Mouse (Mus musculus): Measurements from ENCODE around the gene Ccdc189. TPM values are rescaled to one million over a fixed set of nuclear protein-coding genes. Genes with fewer than 3 reads are reported as not detected.

Ccdc189 gene
- polyA plus RNA-seq, 1 experiment from 2014 or later = 12.4 TPM

DNA sequence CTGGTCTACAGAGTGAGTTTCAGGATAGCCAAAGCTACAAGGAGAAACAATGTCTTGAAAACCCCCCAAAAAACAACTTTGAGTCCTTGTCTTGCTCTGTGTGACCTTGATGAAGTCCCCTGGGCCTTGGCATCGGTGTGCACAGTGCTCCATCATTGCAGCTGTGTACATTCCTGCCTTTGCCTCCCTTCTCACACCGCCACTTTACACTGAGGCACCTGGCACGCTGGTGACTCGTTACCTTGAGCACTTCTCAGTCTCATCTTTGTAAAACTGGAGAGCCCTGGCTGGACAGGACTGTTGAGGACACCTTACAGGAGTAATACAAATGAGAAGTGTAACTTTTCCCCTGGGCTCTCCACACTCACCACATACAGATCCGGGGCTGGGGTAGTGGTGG is 1.2 kb downstream of the Ccdc189 start:
- Histone ChIP-seq H3K9me3 (replicated peaks) (no peaks in the 10 kb centered on the region), H3K4me3 (peak overlapping the region; percentile 94), H3K27ac (peak overlapping the region; percentile 88), H3K36me3 (peaks cover 58% of the 10 kb centered on the region), H3K4me1 (peaks cover 27% of the 10 kb centered on the region), H3K27me3 (ENCODE audit: low read depth, poor library complexity, severe bottlenecking) (no peaks in the 10 kb centered on the region)
- 76% methylated on average over 5 of the region's 5 CpGs for WGBS
- no peak for DNase-seq (ENCODE audit: low spot score)

DNA sequence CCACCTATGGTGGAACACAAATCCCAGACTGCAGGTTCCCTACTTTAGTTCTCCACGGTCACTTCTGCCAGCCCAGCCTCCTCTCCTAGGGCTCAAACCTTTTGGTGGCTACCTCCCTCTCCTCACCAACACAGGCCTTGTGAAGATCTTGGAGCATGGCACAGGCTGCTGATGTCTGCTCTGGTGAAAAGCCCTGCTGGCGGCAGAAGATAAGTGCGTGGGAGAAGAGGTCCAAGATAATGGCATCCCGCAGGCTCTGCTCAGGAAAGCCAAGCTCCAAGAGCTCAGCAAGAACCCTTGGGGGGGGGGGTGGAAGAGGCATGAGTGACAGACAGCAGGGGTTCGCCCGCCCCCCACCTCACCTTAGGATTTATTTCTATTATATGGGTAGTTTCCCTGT is 2.2 kb downstream of the Ccdc189 start:
- 83% methylated on average over 6 of the region's 6 CpGs for WGBS
- Histone ChIP-seq H3K36me3 (peaks cover 58% of the 10 kb centered on the region), H3K27me3 (ENCODE audit: low read depth, poor library complexity, severe bottlenecking) (no peaks in the 10 kb centered on the region), H3K4me1 (peaks cover 27% of the 10 kb centered on the region), H3K27ac (no peak overlapping the region), H3K4me3 (no peak overlapping the region), H3K9me3 (replicated peaks) (no peaks in the 10 kb centered on the region)
- DNase-seq (ENCODE audit: low spot score) = no peak

DNA sequence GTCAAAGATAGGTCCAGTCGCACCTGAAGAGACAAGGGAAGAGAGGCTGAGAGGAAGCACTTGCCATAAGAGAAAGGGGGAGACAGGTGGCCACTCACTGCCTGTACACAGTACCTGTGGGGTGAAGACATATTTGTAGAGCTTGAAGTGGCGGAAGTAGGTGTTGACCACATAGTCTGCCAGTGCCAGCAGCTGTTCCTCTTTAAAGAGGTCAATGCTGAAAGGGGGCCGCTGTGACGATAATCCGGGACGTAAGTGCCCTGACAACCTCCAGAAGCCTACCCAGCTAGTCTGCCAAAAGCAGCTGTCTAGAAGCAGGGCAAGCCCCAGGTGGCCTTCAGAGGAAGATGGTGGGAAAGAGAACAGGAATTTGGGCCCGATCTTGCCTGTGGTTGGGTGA is 3.4 kb downstream of the Ccdc189 start:
- H3K27me3 ChIP-seq (ENCODE audit: low read depth, poor library complexity, severe bottlenecking) = no peaks in the 10 kb centered on the region
- 88% methylated on average over 7 of the region's 7 CpGs for WGBS
- peaks cover 59% of the 10 kb centered on the region for H3K36me3 ChIP-seq
- H3K9me3 ChIP-seq (replicated peaks) = no peaks in the 10 kb centered on the region
- H3K4me3 ChIP-seq = no peak overlapping the region
- peaks cover 27% of the 10 kb centered on the region for H3K4me1 ChIP-seq
- no peak for DNase-seq (ENCODE audit: low spot score)
- H3K27ac ChIP-seq = no peak overlapping the region

DNA sequence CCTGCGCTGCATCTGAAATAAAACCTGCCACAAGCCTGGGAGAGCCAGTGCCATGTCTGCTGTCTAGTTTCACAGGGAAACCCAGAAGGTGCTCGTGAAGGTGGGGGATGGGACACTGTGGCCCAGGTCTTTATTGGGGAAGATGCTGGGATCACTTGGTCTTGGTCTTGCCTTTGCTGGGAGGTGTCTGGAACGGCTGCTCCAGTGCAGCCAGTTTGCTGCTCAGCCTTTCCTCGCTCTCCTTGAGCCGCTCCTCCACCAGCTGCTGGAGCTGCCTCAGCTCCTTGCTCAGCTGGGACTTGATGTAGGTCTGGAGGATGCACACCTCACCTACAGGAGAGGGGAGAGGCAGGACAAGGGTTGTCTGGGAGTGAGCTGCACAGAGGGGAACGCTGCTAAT is 5.1 kb downstream of the Ccdc189 start:
- no peak for DNase-seq (ENCODE audit: low spot score)
- WGBS = 93% methylated on average over 6 of the region's 6 CpGs
- H3K27me3 ChIP-seq (ENCODE audit: low read depth, poor library complexity, severe bottlenecking) = no peaks in the 10 kb centered on the region

DNA sequence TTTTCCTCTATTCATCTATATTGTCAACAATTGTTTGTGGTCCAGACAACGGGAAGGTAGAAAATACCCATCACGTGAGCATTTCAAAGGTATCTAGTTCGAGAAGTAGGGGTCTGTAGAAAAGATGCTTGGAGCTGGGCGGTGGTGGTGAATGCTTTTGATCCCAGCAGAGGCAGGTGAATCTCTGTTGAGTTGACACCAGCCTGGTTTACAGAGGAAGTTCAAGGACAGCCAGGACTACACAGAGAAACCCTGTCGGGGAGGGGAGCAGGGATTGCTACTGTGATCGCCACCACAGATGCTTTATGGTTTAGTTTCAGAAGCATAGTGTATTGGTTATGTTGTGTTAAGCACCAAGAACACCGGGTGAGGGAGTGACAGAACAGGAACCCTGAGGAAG is 14.3 kb downstream of the Ccdc189 start:
- H3K4me3 ChIP-seq = peak overlapping the region; percentile 92
- H3K27me3 ChIP-seq (ENCODE audit: low read depth, poor library complexity, severe bottlenecking) = no peaks in the 10 kb centered on the region
- whole genome bisulfite sequencing = 26% methylated on average over 7 of the region's 7 CpGs
- peaks cover 20% of the 10 kb centered on the region for H3K4me1 ChIP-seq
- DNase-seq (ENCODE audit: low spot score) = no peak
- H3K36me3 ChIP-seq = peaks cover 43% of the 10 kb centered on the region
- H3K9me3 ChIP-seq (replicated peaks) = no peaks in the 10 kb centered on the region
- peak overlapping the region; percentile 92 for H3K27ac ChIP-seq

More for the DNA sequence above, 5.1 kb downstream of the Ccdc189 start:
- Histone ChIP-seq H3K9me3 (replicated peaks) (no peaks in the 10 kb centered on the region), H3K4me1 (peaks cover 15% of the 10 kb centered on the region), H3K36me3 (peaks cover 69% of the 10 kb centered on the region), H3K27ac (no peak overlapping the region), H3K4me3 (no peak overlapping the region)

DNA sequence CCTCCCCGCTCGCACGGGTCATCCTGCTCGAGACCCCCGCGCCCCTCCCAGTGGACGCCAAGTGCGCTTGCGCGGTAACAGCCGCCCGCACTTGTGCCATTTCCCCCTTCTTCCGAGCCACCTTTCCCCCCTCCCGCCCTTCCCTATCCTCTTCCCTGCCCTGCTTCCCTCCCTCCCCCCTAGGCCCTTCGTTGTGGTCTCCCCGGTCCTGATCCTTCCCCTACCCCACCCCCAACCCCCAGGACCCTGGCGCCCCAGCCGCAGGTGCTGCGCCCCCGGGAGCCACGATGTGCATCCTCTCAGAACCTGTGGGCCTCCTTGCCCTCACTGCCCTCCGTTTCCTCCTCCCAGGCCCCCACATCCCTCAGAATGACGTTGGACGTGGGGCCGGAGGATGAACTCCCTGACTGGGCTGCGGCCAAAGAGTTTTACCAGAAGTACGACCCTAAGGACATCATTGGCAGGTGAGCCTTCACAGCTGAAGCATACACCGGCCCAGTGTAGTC is 14.8 kb downstream of the Ccdc189 start:
- H3K4me1 ChIP-seq = peaks cover 20% of the 10 kb centered on the region
- no peak for DNase-seq (ENCODE audit: low spot score)
- 1% methylated on average over 27 of the region's 28 CpGs for WGBS
- no peaks in the 10 kb centered on the region for H3K27me3 ChIP-seq (ENCODE audit: low read depth, poor library complexity, severe bottlenecking)
- H3K27ac ChIP-seq = peak overlapping the region; percentile 92
- no peaks in the 10 kb centered on the region for H3K9me3 ChIP-seq (replicated peaks)
- peak overlapping the region; percentile 92 for H3K4me3 ChIP-seq
- peaks cover 44% of the 10 kb centered on the region for H3K36me3 ChIP-seq

DNA sequence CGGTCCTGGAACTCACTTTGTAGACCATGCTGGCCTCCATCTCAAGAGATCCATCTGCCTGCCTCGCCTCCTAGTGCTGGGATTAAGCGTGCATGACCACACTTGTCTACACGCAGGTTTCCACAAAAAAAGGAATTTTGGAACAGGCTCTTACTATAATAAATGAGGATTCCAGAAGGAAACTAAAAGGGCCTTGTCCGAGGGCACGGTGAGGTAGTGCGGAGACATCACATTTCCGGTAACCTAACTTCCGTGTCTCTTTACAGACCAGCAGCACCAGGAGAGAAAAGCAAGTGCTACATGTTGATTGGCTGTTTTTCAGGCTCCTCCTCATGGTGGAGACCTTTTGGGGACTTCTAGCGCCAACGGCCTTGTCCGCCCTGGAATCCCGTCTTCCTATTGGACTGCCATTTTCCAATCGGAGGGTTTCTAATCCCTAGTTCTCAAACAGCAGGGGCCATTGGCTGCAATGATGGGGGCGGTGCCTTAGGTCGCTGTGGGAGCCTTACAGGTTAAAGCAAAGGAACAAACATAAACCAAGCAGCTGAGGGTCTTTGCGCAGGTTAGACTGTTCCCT is 15.4 kb downstream of the Ccdc189 start, which contains the start of gene Phkg2:
Phkg2 (plus strand) TSS at position 446 of the 577 bp plus-strand sequence.
- H3K9me3 ChIP-seq (replicated peaks) = no peaks in the 10 kb centered on the region
- H3K36me3 ChIP-seq = peaks cover 40% of the 10 kb centered on the region
- peak within 1 kb of the TSS; percentile 92 for H3K27ac ChIP-seq
- peak; percentile 83 for DNase-seq (ENCODE audit: low spot score)
- H3K27me3 ChIP-seq (ENCODE audit: low read depth, poor library complexity, severe bottlenecking) = no peaks in the 10 kb centered on the region
- peaks cover 20% of the 10 kb centered on the region for H3K4me1 ChIP-seq
- under 1% methylated on average over 17 of the region's 17 CpGs for WGBS
- peak within 1 kb of the TSS; percentile 92 for H3K4me3 ChIP-seq

DNA sequence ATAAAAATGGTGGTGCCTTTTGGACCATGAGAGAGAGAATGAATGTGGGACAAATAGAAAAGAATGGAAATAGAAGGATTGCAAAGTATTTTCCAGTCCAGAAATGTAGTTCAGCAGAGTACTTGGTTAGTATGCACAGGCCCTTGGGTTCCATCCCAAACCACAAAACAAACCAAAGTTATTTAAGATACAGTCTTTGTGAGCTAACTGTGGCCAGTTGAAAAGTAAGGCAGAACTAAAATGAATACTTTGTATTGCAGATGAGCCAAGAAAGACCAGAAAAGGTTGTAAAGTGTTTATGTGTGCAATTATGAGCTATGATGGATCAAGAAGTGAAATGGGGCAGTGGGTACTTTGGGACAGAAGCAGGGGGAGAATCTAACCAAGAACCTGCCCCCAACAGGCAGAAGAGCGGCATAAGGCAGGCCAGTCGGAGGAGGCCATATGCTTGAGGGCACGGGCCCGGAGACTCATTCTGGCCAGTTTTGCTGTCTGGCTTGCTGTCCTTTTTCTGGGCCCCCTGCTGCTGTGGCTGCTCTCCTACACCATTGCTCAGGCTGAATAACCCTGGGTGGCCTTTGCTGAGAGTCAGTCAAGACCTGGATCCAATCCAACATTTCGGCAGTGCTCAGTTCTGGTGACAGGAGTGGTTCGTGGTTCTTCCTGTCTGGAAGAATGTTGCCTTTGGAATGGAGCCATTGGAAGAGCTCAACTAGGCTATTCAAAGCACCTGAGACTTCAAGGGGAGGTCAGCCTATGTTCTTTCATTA is 23.8 kb downstream of the Ccdc189 start:
- DNase-seq (ENCODE audit: low spot score) = no peak
- Histone ChIP-seq H3K27ac (no peak overlapping the region), H3K4me3 (no peak overlapping the region), H3K36me3 (peaks cover 86% of the 10 kb centered on the region), H3K27me3 (ENCODE audit: low read depth, poor library complexity, severe bottlenecking) (no peaks in the 10 kb centered on the region), H3K9me3 (replicated peaks) (no peaks in the 10 kb centered on the region), H3K4me1 (no peaks in the 10 kb centered on the region)
- 98% methylated on average over 6 of the region's 6 CpGs for WGBS

DNA sequence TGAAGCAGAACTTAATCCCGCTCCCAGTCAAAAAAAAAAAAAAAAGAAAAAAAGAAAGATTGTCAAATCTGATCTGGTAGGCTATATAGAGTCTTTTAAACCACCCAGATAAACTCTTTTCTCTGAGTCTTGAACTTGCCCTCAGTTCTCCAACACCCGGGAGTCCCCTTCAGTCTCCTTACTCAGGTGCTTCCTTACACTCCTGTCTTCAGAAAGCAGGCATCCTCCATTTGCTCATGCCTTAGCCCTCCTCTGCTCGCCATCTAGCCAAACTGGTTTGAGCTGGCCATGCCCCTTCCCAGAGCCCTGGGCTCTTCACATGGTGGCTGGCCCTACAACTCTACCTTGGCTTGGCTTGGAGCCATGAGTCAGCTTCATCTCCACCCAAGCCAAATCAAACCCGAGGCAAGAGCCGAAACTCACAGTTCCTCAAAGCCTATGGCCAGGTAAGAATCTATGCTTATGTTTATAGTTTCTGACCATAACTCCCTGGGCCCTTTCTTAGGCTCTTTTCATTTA is 27.0 kb downstream of the Ccdc189 start, which contains the start of gene Tmem265:
Tmem265 (plus strand) TSS at position 51 of the 519 bp plus-strand sequence.
- Histone ChIP-seq H3K27ac (no peak within 1 kb of the TSS), H3K9me3 (replicated peaks) (no peaks in the 10 kb centered on the region), H3K4me1 (no peaks in the 10 kb centered on the region), H3K4me3 (no peak within 1 kb of the TSS), H3K27me3 (ENCODE audit: low read depth, poor library complexity, severe bottlenecking) (no peaks in the 10 kb centered on the region), H3K36me3 (peaks cover 95% of the 10 kb centered on the region)
- no peak for DNase-seq (ENCODE audit: low spot score)
- 92% methylated on average over 5 of the region's 5 CpGs for WGBS

DNA sequence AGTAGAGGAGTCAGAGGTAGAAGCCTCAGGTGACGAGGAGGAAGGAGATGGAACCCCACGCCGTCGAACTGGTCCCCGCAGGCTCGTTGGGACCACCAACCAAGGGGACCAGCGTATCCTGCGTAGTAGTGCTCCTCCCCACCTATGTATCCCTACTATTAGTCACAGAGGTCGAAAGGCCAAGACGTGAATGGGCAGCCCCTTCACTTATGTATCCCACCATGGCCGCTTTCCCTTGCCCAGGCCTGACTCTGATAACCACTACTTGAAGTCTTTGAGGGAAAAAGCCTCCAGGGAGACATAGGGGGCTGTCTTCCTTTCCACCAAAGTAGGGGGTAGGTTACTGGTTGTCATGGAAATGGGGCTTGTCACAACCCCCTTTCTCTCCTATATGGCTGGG is 27.8 kb downstream of the Ccdc189 start:
- no peaks in the 10 kb centered on the region for H3K4me1 ChIP-seq
- no peak overlapping the region for H3K27ac ChIP-seq
- DNase-seq (ENCODE audit: low spot score) = no peak
- H3K4me3 ChIP-seq = no peak overlapping the region
- H3K36me3 ChIP-seq = peaks cover 95% of the 10 kb centered on the region
- no peaks in the 10 kb centered on the region for H3K27me3 ChIP-seq (ENCODE audit: low read depth, poor library complexity, severe bottlenecking)
- 92% methylated on average over 11 of the region's 11 CpGs for WGBS
- H3K9me3 ChIP-seq (replicated peaks) = no peaks in the 10 kb centered on the region

DNA sequence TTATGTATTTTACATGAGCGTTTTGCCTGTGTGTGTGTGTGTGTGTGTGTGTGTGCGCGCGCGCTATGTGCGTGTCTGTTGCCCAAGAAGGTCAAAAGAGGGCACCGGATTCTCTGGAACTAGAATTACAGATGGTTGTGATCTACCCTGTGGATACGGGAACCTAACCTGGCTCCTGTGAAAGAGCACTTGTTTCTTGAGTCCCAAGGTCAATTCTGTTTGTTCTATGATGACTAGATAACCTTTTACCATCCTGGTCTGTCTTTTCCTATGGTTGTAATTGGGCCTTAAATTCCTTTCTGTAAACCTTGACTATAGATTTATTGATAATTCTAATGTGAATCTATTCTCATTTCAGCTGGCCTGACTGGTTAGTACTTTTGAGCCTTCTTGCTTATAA is 36.8 kb downstream of the Ccdc189 start:
- Histone ChIP-seq H3K36me3 (peaks cover 96% of the 10 kb centered on the region), H3K27ac (no peak overlapping the region), H3K27me3 (ENCODE audit: low read depth, poor library complexity, severe bottlenecking) (no peaks in the 10 kb centered on the region), H3K4me3 (no peak overlapping the region), H3K4me1 (no peaks in the 10 kb centered on the region), H3K9me3 (replicated peaks) (no peaks in the 10 kb centered on the region)
- 97% methylated on average over 8 of the region's 8 CpGs for whole genome bisulfite sequencing
- no peak for DNase-seq (ENCODE audit: low spot score)

DNA sequence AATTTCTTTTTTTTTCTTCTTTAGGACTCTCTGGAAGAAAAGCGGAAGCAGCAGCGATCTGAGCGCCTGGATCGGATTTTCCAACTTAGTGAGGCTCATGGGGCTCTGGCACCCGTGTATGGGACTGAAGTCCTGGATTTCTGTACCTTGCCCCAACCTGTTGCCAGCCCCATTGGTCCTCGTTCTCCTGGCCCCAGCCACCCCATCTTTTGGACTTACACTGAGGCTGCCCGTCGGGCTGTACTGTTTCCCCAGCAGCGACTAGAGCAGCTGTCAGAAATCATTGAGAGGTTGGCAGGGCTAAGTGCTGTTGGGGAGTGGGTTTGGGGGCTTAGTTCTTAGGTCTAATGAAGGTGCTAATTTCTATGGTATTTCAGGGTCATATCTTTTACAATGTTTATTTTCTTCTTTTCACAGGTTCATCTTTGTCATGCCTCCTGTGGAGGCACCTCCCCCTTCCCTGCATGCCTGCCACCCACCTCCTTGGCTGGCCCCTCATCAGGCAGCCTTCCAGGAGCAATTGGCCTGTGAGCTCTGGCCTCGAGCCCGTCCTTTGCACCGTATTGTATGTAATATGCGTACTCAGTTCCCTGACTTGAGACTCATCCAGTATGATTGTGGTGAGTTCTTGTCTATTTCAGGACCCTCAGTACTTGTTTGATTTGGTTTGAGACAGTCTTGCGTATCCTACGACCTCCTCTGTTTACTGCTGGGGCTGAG is 39.1 kb downstream of the Ccdc189 start:
- H3K27me3 ChIP-seq (ENCODE audit: low read depth, poor library complexity, severe bottlenecking) = no peaks in the 10 kb centered on the region
- no peak overlapping the region for H3K27ac ChIP-seq
- no peak for DNase-seq (ENCODE audit: low spot score)
- WGBS = 92% methylated on average over 15 of the region's 15 CpGs
- peaks cover 96% of the 10 kb centered on the region for H3K36me3 ChIP-seq
- H3K9me3 ChIP-seq (replicated peaks) = no peaks in the 10 kb centered on the region
- no peak overlapping the region for H3K4me3 ChIP-seq
- H3K4me1 ChIP-seq = no peaks in the 10 kb centered on the region
